Mouse (Mus musculus): ENCODE results near the gene Atp6v1g1.

- no peak for TF ChIP-seq ZNF384 (IDR thresholded peaks at IDR 0.05; ENCODE audit: low read depth, low read length)
- TF ChIP-seq HCFC1 (IDR thresholded peaks at IDR 0.05; ENCODE audit: borderline replicate concordance, insufficient read depth, low read length): no peak
These were observed 2.4 kb upstream of the Atp6v1g1 start for GRCm38 (mm10) chr4:63542209-63542608.
